Mouse (Mus musculus) liver, embryonic 11.5 days (tissue): ENCODE results near the gene Acy3. TPM values are rescaled to one million over a fixed set of nuclear protein-coding genes. Genes with fewer than 3 reads are reported as not detected.
"Not testable (repeated sequence)": the region's sequence is repeated elsewhere in the genome, so short reads cannot be mapped to it uniquely, and the experiment has no call there.

ENCODE experiments used
- ATAC-seq: fragments of 200-750 bp; cut with Nextera tagmentation; replicated peaks from 2 replicates; pipeline ENCODE4 v1.8.0; 2017; ENCODE audit warnings: moderate number of reproducible peaks, mild to moderate bottlenecking, moderate TSS enrichment, moderate library complexity; ENCODE audit not compliant: low FRiP score
- DNase-seq: peaks from one replicate; pipeline ENCODE4 v3.0.0-alpha.2; 2017; ENCODE audit warnings: low spot score
- H3K27ac ChIP-seq: fragments of 300-500 bp; sonication (generic); 2 replicates; pipeline ENCODE4 v1.5.1; 2014; ENCODE audit warnings: mild to moderate bottlenecking, low read depth, low read length, control low read depth
- H3K27me3 ChIP-seq: fragments of 300-500 bp; sonication (generic); replicated peaks from 2 replicates; pipeline ENCODE4 v1.6.1; 2014; ENCODE audit warnings: low read length, mixed read lengths; ENCODE audit not compliant: control insufficient read depth, insufficient read depth
- H3K36me3 ChIP-seq: fragments of 300-500 bp; sonication (generic); 2 replicates; pipeline ENCODE4 v1.6.1; 2014; ENCODE audit warnings: mild to moderate bottlenecking, low read length, moderate library complexity, mixed read lengths; ENCODE audit not compliant: control insufficient read depth, insufficient read depth
- H3K4me1 ChIP-seq: fragments of 300-500 bp; sonication (generic); replicated peaks from 2 replicates; pipeline ENCODE4 v1.6.1; 2014; ENCODE audit warnings: low read length, mixed read lengths; ENCODE audit not compliant: control insufficient read depth, insufficient read depth
- H3K4me2 ChIP-seq: fragments of 300-500 bp; sonication (generic); 2 replicates; pipeline ENCODE4 v1.6.1; 2014; ENCODE audit warnings: mild to moderate bottlenecking, control low read depth, moderate library complexity
- H3K4me3 ChIP-seq: fragments of 300-500 bp; sonication (generic); 2 replicates; pipeline ENCODE4 v1.5.1; 2014; ENCODE audit warnings: low read depth, low read length, control low read depth
- H3K9ac ChIP-seq: fragments of 300-500 bp; sonication (generic); 2 replicates; pipeline ENCODE4 v1.6.1; 2014; ENCODE audit warnings: low read depth, low read length, control low read depth
- H3K9me3 ChIP-seq: fragments of 300-500 bp; sonication (generic); 2 replicates; pipeline ENCODE4 v1.6.1; 2016; ENCODE audit warnings: low read length, inconsistent platforms, mixed read lengths; ENCODE audit not compliant: control insufficient read depth
- WGBS: fragments of 180-500 bp; shearing (Covaris S2); extraction: QIAGEN DNeasy Blood & Tissue Kit; methylation state at CpG from one replicate; pipeline ENCODE4 v1.1.7; 2014; 5-methylcytosine and 5-hydroxymethylcytosine counted together
- polyA plus RNA-seq: library from polyadenylated mRNA; unstranded; fragments of >200 nt; fragmentation: Nextera tagmentation; extraction: Ambion mirVana; gene quantifications from 2 replicates; pipeline ENCODE4 v1.2.1, GENCODE M21; 2014

The Acy3 gene
- polyA plus RNA-seq, 1 experiment from 2014 or later: 12.0 TPM

GRCm38 (mm10) chr19:4033742-4034141 is 47.4 kb downstream of the Acy3 start:
- H3K27me3 ChIP-seq: no peaks in the 10 kb centered on the region
- H3K4me3 ChIP-seq: no peak overlapping the region
- no peaks in the 10 kb centered on the region for H3K36me3 ChIP-seq
- ATAC-seq: no peak
- H3K9ac ChIP-seq: no peak overlapping the region
- no peak overlapping the region for H3K4me2 ChIP-seq
- WGBS: 63% methylated on average over 5 of the region's 5 CpGs
- no peaks in the 10 kb centered on the region for H3K9me3 ChIP-seq
- no peak for DNase-seq
- peak overlapping the region; percentile 25; the same call in 1 of the 2 replicates for H3K27ac ChIP-seq
- H3K4me1 ChIP-seq: peaks cover 18% of the 10 kb centered on the region; the same call in 1 of the 2 replicates

- peak overlapping the region; percentile 25; the same call in 1 of the 2 replicates for H3K9ac ChIP-seq
- DNase-seq (no peak), ATAC-seq (no peak)
- no peak overlapping the region; the same call in 1 of the 2 replicates for H3K27ac ChIP-seq
- H3K4me1 ChIP-seq: peaks cover 18% of the 10 kb centered on the region; the same call in 1 of the 2 replicates
- peak overlapping the region; percentile 60 for H3K4me2 ChIP-seq
- H3K27me3 ChIP-seq: no peaks in the 10 kb centered on the region
- no peaks in the 10 kb centered on the region for H3K9me3 ChIP-seq
- no peaks in the 10 kb centered on the region for H3K36me3 ChIP-seq
- WGBS: 69% methylated on average over 12 of the region's 12 CpGs
- peak overlapping the region; percentile 13 for H3K4me3 ChIP-seq
Observed at GRCm38 (mm10) chr19:4036327-4037045, 50.1 kb downstream of the Acy3 start.

DNA sequence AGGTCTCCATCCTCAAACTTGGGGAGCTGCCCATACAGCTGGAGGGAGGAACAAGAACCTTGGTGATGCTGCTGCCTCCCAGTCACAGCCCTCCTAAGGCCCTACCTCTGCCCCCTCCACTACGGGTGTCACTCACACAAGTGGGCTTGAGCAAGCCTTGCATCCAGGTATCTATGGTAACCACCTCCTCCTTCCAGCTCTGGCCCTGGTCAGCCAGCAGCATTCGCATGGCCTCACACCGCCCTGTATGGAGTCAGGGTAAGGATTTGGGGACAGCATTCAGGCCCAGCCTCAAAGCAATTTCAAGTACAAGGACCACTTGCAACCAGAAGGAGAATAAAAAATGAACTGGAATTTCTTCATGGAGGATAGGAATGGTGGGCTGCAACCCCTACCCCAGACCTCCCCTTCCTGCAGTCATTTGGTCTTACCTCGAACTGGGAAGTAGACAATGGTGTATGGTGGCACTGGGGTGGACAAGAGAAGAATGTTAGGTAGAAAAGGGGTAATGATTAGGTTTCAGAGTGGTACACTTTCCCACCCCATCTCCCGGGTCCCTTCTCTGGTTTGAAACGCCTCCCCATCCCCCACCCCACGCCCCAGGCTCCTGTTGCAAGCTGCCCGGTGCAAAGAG is 50.9 kb downstream of the Acy3 start:
- peak overlapping the region; percentile 77 for H3K4me2 ChIP-seq
- H3K4me3 ChIP-seq: peak overlapping the region; percentile 73
- not testable (repeated sequence) for H3K36me3 ChIP-seq, H3K9me3 ChIP-seq, H3K27me3 ChIP-seq, ATAC-seq, DNase-seq
- 28% methylated on average over 7 of the region's 8 CpGs for WGBS
- H3K27ac ChIP-seq: peak overlapping the region; percentile 84
- peak overlapping the region; percentile 88 for H3K9ac ChIP-seq
- peaks cover 18% of the 10 kb centered on the region; the same call in 1 of the 2 replicates for H3K4me1 ChIP-seq

DNA sequence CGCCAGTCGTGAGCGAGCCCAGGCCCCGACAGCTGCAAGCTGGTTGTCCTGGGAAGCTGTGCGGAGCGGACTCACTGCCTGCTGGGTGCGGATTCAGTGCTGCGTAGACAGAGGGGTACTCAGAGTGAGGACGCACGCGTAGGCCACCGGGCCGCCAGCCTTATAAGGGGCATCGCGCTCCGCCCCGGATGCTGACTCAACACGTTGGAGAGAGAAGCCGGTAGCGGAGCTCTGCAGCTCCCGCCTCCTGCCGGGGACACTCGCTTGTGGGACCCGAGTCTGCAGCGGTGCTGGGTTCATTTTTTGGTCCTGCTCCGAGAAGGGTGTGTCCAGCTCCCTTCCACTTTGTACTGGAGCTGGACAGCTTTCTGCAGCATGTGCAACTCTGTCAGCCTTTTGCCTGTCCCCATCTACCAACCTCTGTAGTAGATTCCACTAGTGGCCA is 51.4 kb downstream of the Acy3 start, which contains the start of gene Gstp1:
Gstp1 (minus strand) TSS at position 198 of the 445 bp plus-strand sequence.
- H3K27ac ChIP-seq: peak within 1 kb of the TSS; percentile 84
- peaks cover 13% of the 10 kb centered on the region; the same call in 1 of the 2 replicates for H3K4me1 ChIP-seq

More for the DNA sequence above, 51.4 kb downstream of the Acy3 start, which contains the start of gene Gstp1:
- H3K4me2 ChIP-seq: peak within 1 kb of the TSS; percentile 77
- DNase-seq: peak; percentile 88
- peak; percentile 87 for ATAC-seq
- 0% methylated on average over 26 of the region's 26 CpGs for WGBS
- H3K9ac ChIP-seq: peak within 1 kb of the TSS; percentile 88
- no peaks in the 10 kb centered on the region for H3K36me3 ChIP-seq
- no peaks in the 10 kb centered on the region for H3K9me3 ChIP-seq
- H3K4me3 ChIP-seq: peak within 1 kb of the TSS; percentile 73
- no peaks in the 10 kb centered on the region for H3K27me3 ChIP-seq

Other genes starting within 250 kb of the Acy3 start
- 17.8 and 17.9 TPM in 2 replicates for gene Kmt5b, start 219.1 kb upstream of the Acy3 start, polyA plus RNA-seq
- 35.4 and 37.5 TPM in 2 replicates for gene Chka, start 134.8 kb upstream of the Acy3 start, polyA plus RNA-seq
- gene Tcirg1, start 79.4 kb upstream of the Acy3 start, polyA plus RNA-seq: 39.8 and 42.8 TPM in 2 replicates
- 278 and 287 TPM in 2 replicates for gene Ndufs8, start 73.8 kb upstream of the Acy3 start, polyA plus RNA-seq
- gene Aldh3b1, start 56.8 kb upstream of the Acy3 start, polyA plus RNA-seq: 1.7 TPM in 2 replicates
- 14.2 and 16.0 TPM in 2 replicates for gene Unc93b1, start 51.4 kb upstream of the Acy3 start, polyA plus RNA-seq
- gene Aldh3b3, start 27.9 kb upstream of the Acy3 start, polyA plus RNA-seq: not detected in 2 replicates
- gene Aldh3b2, start 14.2 kb upstream of the Acy3 start, polyA plus RNA-seq: 0.48 and 0.70 TPM in 2 replicates
- gene Tbx10, start 6.2 kb downstream of the Acy3 start, polyA plus RNA-seq: 1.8 TPM in 2 replicates
- 30.8 and 32.3 TPM in 2 replicates for gene Nudt8, start 14.0 kb downstream of the Acy3 start, polyA plus RNA-seq
- 1.6 and 2.4 TPM in 2 replicates for gene Gm49405, start 14.1 kb downstream of the Acy3 start, polyA plus RNA-seq
- gene Doc2g, start 16.7 kb downstream of the Acy3 start, polyA plus RNA-seq: 2.8 and 4.1 TPM in 2 replicates
- 232 and 234 TPM in 2 replicates for gene Ndufv1, start 26.2 kb downstream of the Acy3 start, polyA plus RNA-seq
- 733 and 765 TPM in 2 replicates for gene Gstp1, start 51.4 kb downstream of the Acy3 start, polyA plus RNA-seq
- 5.5 and 6.1 TPM in 2 replicates for gene Gstp2, start 59.5 kb downstream of the Acy3 start, polyA plus RNA-seq
- 14.6 and 16.7 TPM in 2 replicates for gene Gstp3, start 73.0 kb downstream of the Acy3 start, polyA plus RNA-seq
- 0.51 and 0.52 TPM in 2 replicates for gene Cabp2, start 95.0 kb downstream of the Acy3 start, polyA plus RNA-seq
- gene Cdk2ap2, start 110.6 kb downstream of the Acy3 start, polyA plus RNA-seq: 121 and 135 TPM in 2 replicates
- gene Pitpnm1, start 113.4 kb downstream of the Acy3 start, polyA plus RNA-seq: 7.2 and 8.0 TPM in 2 replicates
- 56.2 and 61.8 TPM in 2 replicates for gene Aip, start 139.3 kb downstream of the Acy3 start, polyA plus RNA-seq
- not detected in 2 replicates for gene Gpr152, start 153.2 kb downstream of the Acy3 start, polyA plus RNA-seq
- 0.21 TPM in 1 of 2 replicates, not detected in the other for gene Cabp4, start 157.5 kb downstream of the Acy3 start, polyA plus RNA-seq
- 126 and 132 TPM in 2 replicates for gene Coro1b, start 162.0 kb downstream of the Acy3 start, polyA plus RNA-seq
- gene Ptprcap, start 167.0 kb downstream of the Acy3 start, polyA plus RNA-seq: 38.7 and 41.1 TPM in 2 replicates
- gene Rps6kb2, start 176.8 kb downstream of the Acy3 start, polyA plus RNA-seq: 41.0 and 53.5 TPM in 2 replicates
- gene Carns1, start 188.9 kb downstream of the Acy3 start, polyA plus RNA-seq: 0.89 and 1.2 TPM in 2 replicates
- 3.3 and 3.4 TPM in 2 replicates for gene Tbc1d10c, start 204.7 kb downstream of the Acy3 start, polyA plus RNA-seq
- gene Ppp1ca, start 205.5 kb downstream of the Acy3 start, polyA plus RNA-seq: 773 and 809 TPM in 2 replicates
- gene Rad9a, start 215.1 kb downstream of the Acy3 start, polyA plus RNA-seq: 35.7 and 38.8 TPM in 2 replicates
- 1.9 and 2.4 TPM in 2 replicates for gene Clcf1, start 227.7 kb downstream of the Acy3 start, polyA plus RNA-seq
- gene AC109138.7, start 227.8 kb downstream of the Acy3 start, polyA plus RNA-seq: not detected in 2 replicates
- 22.1 and 24.9 TPM in 2 replicates for gene Pold4, start 245.3 kb downstream of the Acy3 start, polyA plus RNA-seq